Mouse (Mus musculus) erythroblast, embryonic 14.5 days (primary cell): ENCODE results near the gene Tmem176a. TPM values are rescaled to one million over a fixed set of nuclear protein-coding genes. Genes with fewer than 3 reads are reported as not detected.
"Not testable (repeated sequence)": the region's sequence is repeated elsewhere in the genome, so short reads cannot be mapped to it uniquely, and the experiment has no call there.

ENCODE experiments used
- H3K27me3 ChIP-seq: 2 replicates; pipeline ENCODE4 v1.6.1; 2012; ENCODE audit warnings: inconsistent platforms; ENCODE audit not compliant: control insufficient read depth
- H3K36me3 ChIP-seq: 2 replicates; pipeline ENCODE4 v1.6.1; 2012; ENCODE audit warnings: mild to moderate bottlenecking, inconsistent platforms; ENCODE audit not compliant: control insufficient read depth
- H3K4me1 ChIP-seq: 2 replicates; pipeline ENCODE4 v1.6.1; 2012; ENCODE audit warnings: inconsistent platforms; ENCODE audit not compliant: control insufficient read depth
- H3K4me3 ChIP-seq: replicated peaks from 2 replicates; pipeline ENCODE3; 2012; ENCODE audit warnings: moderate library complexity, mild to moderate bottlenecking, inconsistent platforms
- H3K9me3 ChIP-seq: 2 replicates; pipeline ENCODE4 v1.6.1; 2012; ENCODE audit warnings: low read length, inconsistent platforms, mixed read lengths; ENCODE audit not compliant: control insufficient read depth
- GATA1 ChIP-seq: IDR thresholded peaks from 2 replicates; pipeline ENCODE4 v1.6.1; 2012; ENCODE audit warnings: low read length, inconsistent platforms, mixed read lengths
- TAL1 ChIP-seq: IDR thresholded peaks from 3 replicates; pipeline ENCODE4 v1.6.1; 2012; ENCODE audit warnings: low read length, inconsistent platforms, mixed read lengths
- polyA plus RNA-seq: library from polyadenylated mRNA; stranded (reverse); fragments of >175 nt; gene quantifications from 2 replicates; pipeline ENCODE4 v1.2.3, GENCODE M21; 2012

The Tmem176a gene
- polyA plus RNA-seq, 1 experiment: 0.32 TPM

- H3K4me3 ChIP-seq: no peak overlapping the region
- no peaks in the 10 kb centered on the region for H3K36me3 ChIP-seq
- H3K9me3 ChIP-seq: no peaks in the 10 kb centered on the region
- no peaks in the 10 kb centered on the region for H3K4me1 ChIP-seq
- TF ChIP-seq TAL1 (no peak), GATA1 (no peak)
- no peaks in the 10 kb centered on the region for H3K27me3 ChIP-seq
Measured at GRCm38 (mm10) chr6:48860851-48861250, 20.1 kb downstream of the Tmem176a start.

GRCm38 (mm10) chr6:48861616-48862280, 21.0 kb downstream of the Tmem176a start:
- Histone ChIP-seq H3K4me1 (no peaks in the 10 kb centered on the region), H3K27me3 (no peaks in the 10 kb centered on the region), H3K9me3 (no peaks in the 10 kb centered on the region), H3K36me3 (no peaks in the 10 kb centered on the region), H3K4me3 (no peak overlapping the region)
- TF ChIP-seq TAL1: no peak
- no peak for TF ChIP-seq GATA1

GRCm38 (mm10) chr6:48862816-48863215, 22.1 kb downstream of the Tmem176a start:
- no peaks in the 10 kb centered on the region for H3K4me1 ChIP-seq
- no peaks in the 10 kb centered on the region for H3K27me3 ChIP-seq
- H3K9me3 ChIP-seq: no peaks in the 10 kb centered on the region
- no peak overlapping the region for H3K4me3 ChIP-seq
- TF ChIP-seq GATA1: no peak
- TF ChIP-seq TAL1: no peak
- H3K36me3 ChIP-seq: no peaks in the 10 kb centered on the region

GRCm38 (mm10) chr6:48863488-48863887, 22.8 kb downstream of the Tmem176a start:
- TF ChIP-seq GATA1 (no peak), TAL1 (no peak)
- Histone ChIP-seq H3K36me3 (no peaks in the 10 kb centered on the region), H3K4me3 (no peak overlapping the region), H3K9me3 (no peaks in the 10 kb centered on the region), H3K4me1 (no peaks in the 10 kb centered on the region), H3K27me3 (no peaks in the 10 kb centered on the region)

- no peaks in the 10 kb centered on the region for H3K36me3 ChIP-seq
- no peaks in the 10 kb centered on the region for H3K9me3 ChIP-seq
- TF ChIP-seq TAL1: no peak
- no peak for TF ChIP-seq GATA1
- H3K4me1 ChIP-seq: no peaks in the 10 kb centered on the region
- no peaks in the 10 kb centered on the region for H3K27me3 ChIP-seq
- no peak overlapping the region for H3K4me3 ChIP-seq
Measured at GRCm38 (mm10) chr6:48864181-48864580, 23.5 kb downstream of the Tmem176a start.

- Histone ChIP-seq H3K9me3 (no peaks in the 10 kb centered on the region), H3K4me1 (no peaks in the 10 kb centered on the region), H3K27me3 (no peaks in the 10 kb centered on the region), H3K36me3 (no peaks in the 10 kb centered on the region), H3K4me3 (no peak overlapping the region)
- TF ChIP-seq TAL1 (no peak), GATA1 (no peak)
Measured at GRCm38 (mm10) chr6:48864723-48865122, 24.0 kb downstream of the Tmem176a start.

GRCm38 (mm10) chr6:48865152-48865745, 24.5 kb downstream of the Tmem176a start:
- H3K36me3 ChIP-seq: no peaks in the 10 kb centered on the region
- no peaks in the 10 kb centered on the region for H3K27me3 ChIP-seq
- no peak for TF ChIP-seq GATA1
- TF ChIP-seq TAL1: no peak
- no peaks in the 10 kb centered on the region for H3K4me1 ChIP-seq
- H3K4me3 ChIP-seq: no peak overlapping the region
- no peaks in the 10 kb centered on the region for H3K9me3 ChIP-seq

GRCm38 (mm10) chr6:48866355-48866950, 25.7 kb downstream of the Tmem176a start:
- not testable (repeated sequence) for H3K4me1 ChIP-seq, H3K36me3 ChIP-seq, H3K4me3 ChIP-seq, H3K27me3 ChIP-seq, H3K9me3 ChIP-seq

- no peaks in the 10 kb centered on the region for H3K4me1 ChIP-seq
- TF ChIP-seq TAL1: no peak
- TF ChIP-seq GATA1: no peak
- H3K36me3 ChIP-seq: no peaks in the 10 kb centered on the region
- no peaks in the 10 kb centered on the region for H3K27me3 ChIP-seq
- no peaks in the 10 kb centered on the region for H3K9me3 ChIP-seq
- H3K4me3 ChIP-seq: no peak overlapping the region
Measured at GRCm38 (mm10) chr6:48867158-48867557, 26.4 kb downstream of the Tmem176a start.
